Mouse (Mus musculus): ENCODE measurements around the gene Gna13. TPM values are rescaled to one million over a fixed set of nuclear protein-coding genes. Genes with fewer than 3 reads are reported as not detected.

Gene Gna13
- polyA plus RNA-seq, 1 experiment from 2014 or later, result 24.5 TPM

GRCm38 (mm10) chr11:109426272-109426586, 63.6 kb downstream of the Gna13 start:
- peak; percentile 35; the same call in 1 of the 2 replicates for ATAC-seq (ENCODE audit: low read depth)

GRCm38 (mm10) chr11:109427353-109427752, 64.7 kb downstream of the Gna13 start:
- peaks cover 6% of the 10 kb centered on the region for H3K4me1 ChIP-seq (ENCODE audit: control insufficient read depth, insufficient read depth, low read length)
- no peaks in the 10 kb centered on the region for H3K27me3 ChIP-seq (replicated peaks; ENCODE audit: control insufficient read depth, insufficient read depth, low read length)
- ATAC-seq (ENCODE audit: low read depth), result no peak
- no peak for DNase-seq (ENCODE audit: low spot score)
- no peak overlapping the region for H3K4me2 ChIP-seq (ENCODE audit: low read depth, low read length)
- no peak overlapping the region for H3K4me3 ChIP-seq (ENCODE audit: low read depth, low read length)
- H3K27ac ChIP-seq (replicated peaks; ENCODE audit: low read depth, low read length), result no peak overlapping the region
- H3K9ac ChIP-seq (ENCODE audit: low read depth, low read length), result no peak overlapping the region
- 0 out of 2 replicates have a peak, but pooled peaks cover 1% of the 10 kb centered on the region for H3K9me3 ChIP-seq (ENCODE audit: control insufficient read depth, low read length)
- peaks cover 32% of the 10 kb centered on the region for H3K36me3 ChIP-seq (ENCODE audit: control insufficient read depth, insufficient read depth, low read length)
- 96% methylated on average over 5 of the region's 5 CpGs for WGBS

More at GRCm38 (mm10) chr11:109426272-109426586, 63.6 kb downstream of the Gna13 start:
- Histone ChIP-seq H3K4me2 (ENCODE audit: low read depth, low read length) (peak overlapping the region; percentile 54), H3K36me3 (ENCODE audit: control insufficient read depth, insufficient read depth, low read length) (peaks cover 29% of the 10 kb centered on the region), H3K9me3 (ENCODE audit: control insufficient read depth, low read length) (peaks cover 5% of the 10 kb centered on the region; the same call in 1 of the 2 replicates), H3K9ac (ENCODE audit: low read depth, low read length) (peak overlapping the region; percentile 76), H3K4me3 (ENCODE audit: low read depth, low read length) (peak overlapping the region; percentile 54), H3K4me1 (ENCODE audit: control insufficient read depth, insufficient read depth, low read length) (peaks cover 6% of the 10 kb centered on the region), H3K27me3 (replicated peaks; ENCODE audit: control insufficient read depth, insufficient read depth, low read length) (no peaks in the 10 kb centered on the region), H3K27ac (replicated peaks; ENCODE audit: low read depth, low read length) (peak overlapping the region; percentile 72)
- DNase-seq (ENCODE audit: low spot score), result no peak
- WGBS, result 0% methylated on average over 11 of the region's 11 CpGs

- Histone ChIP-seq H3K4me1 (ENCODE audit: control insufficient read depth, insufficient read depth, low read length) (no peaks in the 10 kb centered on the region; the same call in 1 of the 2 replicates), H3K9ac (ENCODE audit: low read depth, low read length) (no peak overlapping the region), H3K27me3 (replicated peaks; ENCODE audit: control insufficient read depth, insufficient read depth, low read length) (no peaks in the 10 kb centered on the region), H3K4me3 (ENCODE audit: low read depth, low read length) (no peak overlapping the region), H3K36me3 (ENCODE audit: control insufficient read depth, insufficient read depth, low read length) (peaks cover 75% of the 10 kb centered on the region), H3K9me3 (ENCODE audit: control insufficient read depth, low read length) (no peaks in the 10 kb centered on the region), H3K27ac (replicated peaks; ENCODE audit: low read depth, low read length) (no peak overlapping the region), H3K4me2 (ENCODE audit: low read depth, low read length) (no peak overlapping the region)
- DNase-seq (ENCODE audit: low spot score) (no peak), ATAC-seq (ENCODE audit: low read depth) (no peak)
- WGBS, result 94% methylated on average over 16 of the region's 16 CpGs
Measured at GRCm38 (mm10) chr11:109434233-109434798, 71.7 kb downstream of the Gna13 start.

GRCm38 (mm10) chr11:109436889-109437288, 74.3 kb downstream of the Gna13 start:
- Histone ChIP-seq H3K4me3 (ENCODE audit: low read depth, low read length) (no peak overlapping the region), H3K4me1 (ENCODE audit: control insufficient read depth, insufficient read depth, low read length) (no peaks in the 10 kb centered on the region; the same call in 1 of the 2 replicates), H3K27me3 (replicated peaks; ENCODE audit: control insufficient read depth, insufficient read depth, low read length) (no peaks in the 10 kb centered on the region), H3K4me2 (ENCODE audit: low read depth, low read length) (no peak overlapping the region), H3K9ac (ENCODE audit: low read depth, low read length) (no peak overlapping the region), H3K27ac (replicated peaks; ENCODE audit: low read depth, low read length) (no peak overlapping the region), H3K36me3 (ENCODE audit: control insufficient read depth, insufficient read depth, low read length) (peaks cover 55% of the 10 kb centered on the region), H3K9me3 (ENCODE audit: control insufficient read depth, low read length) (no peaks in the 10 kb centered on the region)
- 58% methylated on average over 7 of the region's 8 CpGs for WGBS
- DNase-seq (ENCODE audit: low spot score) (no peak), ATAC-seq (ENCODE audit: low read depth) (no peak)

GRCm38 (mm10) chr11:109439209-109439608, 76.6 kb downstream of the Gna13 start:
- DNase-seq (ENCODE audit: low spot score), result peak; percentile 32

GRCm38 (mm10) chr11:109439829-109440340, 77.3 kb downstream of the Gna13 start:
- H3K27me3 ChIP-seq (replicated peaks; ENCODE audit: control insufficient read depth, insufficient read depth, low read length), result no peaks in the 10 kb centered on the region
- DNase-seq (ENCODE audit: low spot score) (peak; percentile 85), ATAC-seq (ENCODE audit: low read depth) (peak; percentile 70)
- H3K9ac ChIP-seq (ENCODE audit: low read depth, low read length), result peak overlapping the region; percentile 62
- peaks cover 31% of the 10 kb centered on the region for H3K36me3 ChIP-seq (ENCODE audit: control insufficient read depth, insufficient read depth, low read length)
- WGBS, result 1% methylated on average over 31 of the region's 32 CpGs
- H3K4me2 ChIP-seq (ENCODE audit: low read depth, low read length), result peak overlapping the region; percentile 71
- H3K4me3 ChIP-seq (ENCODE audit: low read depth, low read length), result peak overlapping the region; percentile 42
- H3K27ac ChIP-seq (replicated peaks; ENCODE audit: low read depth, low read length), result peak overlapping the region; percentile 16; the same call in 1 of the 2 replicates
- H3K4me1 ChIP-seq (ENCODE audit: control insufficient read depth, insufficient read depth, low read length), result no peaks in the 10 kb centered on the region; the same call in 1 of the 2 replicates
- no peaks in the 10 kb centered on the region for H3K9me3 ChIP-seq (ENCODE audit: control insufficient read depth, low read length)

More at GRCm38 (mm10) chr11:109439209-109439608, 76.6 kb downstream of the Gna13 start:
- Histone ChIP-seq H3K27ac (replicated peaks; ENCODE audit: low read depth, low read length) (no peak overlapping the region), H3K4me3 (ENCODE audit: low read depth, low read length) (no peak overlapping the region), H3K9me3 (ENCODE audit: control insufficient read depth, low read length) (no peaks in the 10 kb centered on the region), H3K4me1 (ENCODE audit: control insufficient read depth, insufficient read depth, low read length) (no peaks in the 10 kb centered on the region; the same call in 1 of the 2 replicates), H3K36me3 (ENCODE audit: control insufficient read depth, insufficient read depth, low read length) (peaks cover 38% of the 10 kb centered on the region), H3K9ac (ENCODE audit: low read depth, low read length) (peak overlapping the region; percentile 62; the same call in 1 of the 2 replicates), H3K4me2 (ENCODE audit: low read depth, low read length) (peak overlapping the region; percentile 71), H3K27me3 (replicated peaks; ENCODE audit: control insufficient read depth, insufficient read depth, low read length) (no peaks in the 10 kb centered on the region)
- WGBS, result 11% methylated on average over 5 of the region's 5 CpGs
- peak; percentile 6; the same call in 1 of the 2 replicates for ATAC-seq (ENCODE audit: low read depth)

GRCm38 (mm10) chr11:109440641-109441040, 78.0 kb downstream of the Gna13 start:
- Histone ChIP-seq H3K4me1 (ENCODE audit: control insufficient read depth, insufficient read depth, low read length) (no peaks in the 10 kb centered on the region; the same call in 1 of the 2 replicates), H3K27me3 (replicated peaks; ENCODE audit: control insufficient read depth, insufficient read depth, low read length) (no peaks in the 10 kb centered on the region), H3K9ac (ENCODE audit: low read depth, low read length) (peak overlapping the region; percentile 62; the same call in 1 of the 2 replicates), H3K36me3 (ENCODE audit: control insufficient read depth, insufficient read depth, low read length) (peaks cover 24% of the 10 kb centered on the region), H3K9me3 (ENCODE audit: control insufficient read depth, low read length) (no peaks in the 10 kb centered on the region), H3K4me3 (ENCODE audit: low read depth, low read length) (peak overlapping the region; percentile 42), H3K4me2 (ENCODE audit: low read depth, low read length) (peak overlapping the region; percentile 71), H3K27ac (replicated peaks; ENCODE audit: low read depth, low read length) (no peak overlapping the region)
- DNase-seq (ENCODE audit: low spot score), result no peak
- ATAC-seq (ENCODE audit: low read depth), result no peak
- WGBS, result 54% methylated on average over 4 of the region's 4 CpGs

- Histone ChIP-seq H3K27me3 (replicated peaks; ENCODE audit: control insufficient read depth, insufficient read depth, low read length) (no peaks in the 10 kb centered on the region), H3K4me1 (ENCODE audit: control insufficient read depth, insufficient read depth, low read length) (no peaks in the 10 kb centered on the region; the same call in 1 of the 2 replicates), H3K4me2 (ENCODE audit: low read depth, low read length) (no peak overlapping the region), H3K27ac (replicated peaks; ENCODE audit: low read depth, low read length) (no peak overlapping the region), H3K4me3 (ENCODE audit: low read depth, low read length) (no peak overlapping the region), H3K36me3 (ENCODE audit: control insufficient read depth, insufficient read depth, low read length) (peaks cover 19% of the 10 kb centered on the region), H3K9ac (ENCODE audit: low read depth, low read length) (no peak overlapping the region), H3K9me3 (ENCODE audit: control insufficient read depth, low read length) (no peaks in the 10 kb centered on the region)
- 66% methylated on average over 3 of the region's 3 CpGs for WGBS
- peak; percentile 22 for DNase-seq (ENCODE audit: low spot score)
- no peak for ATAC-seq (ENCODE audit: low read depth)
Measured at GRCm38 (mm10) chr11:109441119-109441518, 78.5 kb downstream of the Gna13 start.
